Mouse (Mus musculus): ENCODE results near the gene Hspb6. TPM values are rescaled to one million over a fixed set of nuclear protein-coding genes. Genes with fewer than 3 reads are reported as not detected.

The Hspb6 gene
- total and polyA plus RNA-seq, 3 experiments, result 718 to 1,866 (median 804) TPM

DNA sequence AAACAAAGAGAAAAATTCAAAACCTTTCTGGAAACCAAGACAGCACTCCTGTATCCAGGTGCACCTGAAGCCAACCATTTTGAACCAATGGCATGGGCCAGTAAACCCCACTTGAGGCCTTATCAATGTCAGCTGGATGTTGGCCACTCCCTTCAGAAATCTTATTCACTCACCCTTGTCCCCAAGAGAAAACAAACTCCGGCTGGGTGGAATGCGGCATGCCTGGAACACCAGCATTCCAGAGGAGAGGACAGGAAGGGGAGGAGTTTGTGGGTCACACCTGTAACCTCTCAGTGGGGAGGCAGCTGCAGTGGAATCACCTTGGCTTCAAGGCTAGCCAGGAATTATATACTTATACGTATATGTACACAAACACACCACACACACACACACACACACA is 50.6 kb downstream of the Hspb6 start:
- no peaks in the 10 kb centered on the region for H3K36me3 ChIP-seq (ENCODE audit: control insufficient read depth, insufficient read depth, low read length)
- H3K4me1 ChIP-seq (ENCODE audit: control insufficient read depth, insufficient read depth, low read length), result no peaks in the 10 kb centered on the region
- no peaks in the 10 kb centered on the region for H3K27me3 ChIP-seq (ENCODE audit: control insufficient read depth, insufficient read depth, low read length)
- 32% methylated on average over 3 of the region's 3 CpGs for WGBS
- TF ChIP-seq CTCF (IDR thresholded peaks at IDR 0.05) (no peak), EP300 (IDR thresholded peaks at IDR 0.05; ENCODE audit: insufficient read depth, low read depth, low read length) (no peak), POLR2A (IDR thresholded peaks at IDR 0.05; ENCODE audit: insufficient read depth, low read depth, low read length) (no peak)
- H3K9ac ChIP-seq (ENCODE audit: low read depth, low read length), result no peak overlapping the region
- H3K79me2 ChIP-seq (replicated peaks; ENCODE audit: control insufficient read depth, insufficient read depth, low read length), result no peaks in the 10 kb centered on the region
- intact Hi-C loops (cut with DNase I), result no loop called here
- H3K4me3 ChIP-seq, result no peak overlapping the region
- no peak for DNase-seq
- H3K27ac ChIP-seq, result no peak overlapping the region

DNA sequence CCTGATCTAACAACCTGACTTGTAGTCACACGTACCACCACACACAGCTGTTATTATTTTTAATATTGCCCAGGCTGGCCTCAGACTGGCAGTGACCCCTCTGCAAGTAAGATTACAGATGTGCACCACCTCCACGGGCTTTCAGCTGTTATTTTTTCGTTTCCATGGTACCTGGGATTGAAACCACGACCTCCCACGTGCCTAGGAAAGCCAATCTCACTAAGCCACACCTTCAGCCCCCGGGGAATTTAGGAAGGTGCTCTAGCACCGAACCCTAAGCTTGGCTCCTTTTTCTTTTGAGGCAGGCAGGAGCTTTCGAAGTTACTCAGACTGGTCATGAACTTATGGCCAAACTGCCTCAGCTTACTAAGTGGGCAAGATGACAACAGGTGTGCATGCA is 52.4 kb downstream of the Hspb6 start:
- intact Hi-C loops (cut with DNase I), result no loop called here
- no peak overlapping the region for H3K27ac ChIP-seq
- H3K79me2 ChIP-seq (replicated peaks; ENCODE audit: control insufficient read depth, insufficient read depth, low read length), result no peaks in the 10 kb centered on the region
- DNase-seq, result no peak
- WGBS, result 55% methylated on average over 8 of the region's 8 CpGs
- H3K27me3 ChIP-seq (ENCODE audit: control insufficient read depth, insufficient read depth, low read length), result no peaks in the 10 kb centered on the region
- no peaks in the 10 kb centered on the region for H3K36me3 ChIP-seq (ENCODE audit: control insufficient read depth, insufficient read depth, low read length)
- H3K4me1 ChIP-seq (ENCODE audit: control insufficient read depth, insufficient read depth, low read length), result no peaks in the 10 kb centered on the region
- H3K4me3 ChIP-seq, result no peak overlapping the region
- TF ChIP-seq POLR2A (IDR thresholded peaks at IDR 0.05; ENCODE audit: insufficient read depth, low read depth, low read length), result no peak
- TF ChIP-seq EP300 (IDR thresholded peaks at IDR 0.05; ENCODE audit: insufficient read depth, low read depth, low read length), result no peak
- TF ChIP-seq CTCF (IDR thresholded peaks at IDR 0.05), result no peak
- H3K9ac ChIP-seq (ENCODE audit: low read depth, low read length), result no peak overlapping the region

DNA sequence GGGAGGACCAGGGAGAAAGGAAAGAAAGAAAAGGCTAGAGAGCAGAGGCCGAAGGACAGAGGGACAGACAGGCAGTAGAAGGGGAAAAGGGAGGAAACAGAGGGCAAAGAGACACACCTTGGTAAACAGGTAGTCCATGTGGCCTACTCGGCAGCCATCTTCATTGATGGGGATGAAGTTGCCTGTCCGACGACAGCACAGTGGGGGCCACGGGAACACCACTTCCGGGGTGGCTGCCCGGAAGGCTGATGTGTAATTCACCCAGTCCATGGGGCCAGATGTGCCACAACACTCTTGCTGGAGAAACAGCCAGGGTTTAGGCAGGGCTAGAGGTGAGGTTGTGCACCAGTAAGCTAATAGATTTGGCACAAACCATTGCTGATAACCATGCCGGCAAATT is 53.0 kb downstream of the Hspb6 start:
- intact Hi-C loops (cut with DNase I), result no loop called here
- no peak for DNase-seq
- H3K4me3 ChIP-seq, result no peak overlapping the region

More for the DNA sequence above, 53.0 kb downstream of the Hspb6 start:
- no peaks in the 10 kb centered on the region for H3K27me3 ChIP-seq (ENCODE audit: control insufficient read depth, insufficient read depth, low read length)
- WGBS, result 78% methylated on average over 8 of the region's 8 CpGs
- no peak for TF ChIP-seq EP300 (IDR thresholded peaks at IDR 0.05; ENCODE audit: insufficient read depth, low read depth, low read length)
- TF ChIP-seq POLR2A (IDR thresholded peaks at IDR 0.05; ENCODE audit: insufficient read depth, low read depth, low read length), result no peak
- TF ChIP-seq CTCF (IDR thresholded peaks at IDR 0.05), result no peak
- no peaks in the 10 kb centered on the region for H3K36me3 ChIP-seq (ENCODE audit: control insufficient read depth, insufficient read depth, low read length)
- no peaks in the 10 kb centered on the region for H3K4me1 ChIP-seq (ENCODE audit: control insufficient read depth, insufficient read depth, low read length)
- H3K27ac ChIP-seq, result no peak overlapping the region
- no peaks in the 10 kb centered on the region for H3K79me2 ChIP-seq (replicated peaks; ENCODE audit: control insufficient read depth, insufficient read depth, low read length)
- H3K9ac ChIP-seq (ENCODE audit: low read depth, low read length), result no peak overlapping the region

Small RNA genes lying within 50 kb of the gene (microRNA-seq; reads per million reads assigned to microRNA genes)
- gene Gm38670 (5.4 to 6.7 reads per million in 2 experiments), gene Mir3569 (0.39 to 0.56 reads per million in 2 experiments)

Other genes with a start within 250 kb of the Hspb6 start
Only the 30 nearest of the 34 such genes appear.
- 10 to 100 TPM; 12.5 TPM for gene Sdhaf1, start 228.3 kb upstream of the Hspb6 start, total RNA-seq (2021)
- 17.4 and 17.9 TPM in 2 replicates for gene Sdhaf1, start 228.3 kb upstream of the Hspb6 start, polyA plus RNA-seq (2012; rRNA removed)
- 1 to 10 TPM; 1.1 to 1.3 TPM for gene Lrfn3, start 189.4 kb upstream of the Hspb6 start, total RNA-seq (2021)
- gene Lrfn3, start 189.4 kb upstream of the Hspb6 start, polyA plus RNA-seq (2012; rRNA removed), result 1.4 and 1.9 TPM in 2 replicates
- 10 to 100 TPM; 20.1 to 23.6 TPM for gene Tyrobp, start 138.4 kb upstream of the Hspb6 start, total RNA-seq (2021)
- 62.7 and 65.5 TPM in 2 replicates for gene Tyrobp, start 138.4 kb upstream of the Hspb6 start, polyA plus RNA-seq (2012; rRNA removed)
- gene Hcst, start 132.3 kb upstream of the Hspb6 start, total RNA-seq (2021), result under 1 TPM in 1 of 2 experiments, not detected in 1; 0.59 TPM
- 4.8 TPM in 1 of 2 replicates, not detected in the other for gene Hcst, start 132.3 kb upstream of the Hspb6 start, polyA plus RNA-seq (2012; rRNA removed)
- under 1 TPM; 0.47 to 0.66 TPM for gene Nfkbid, start 130.4 kb upstream of the Hspb6 start, total RNA-seq (2021)
- 0.94 and 1.3 TPM in 2 replicates for gene Nfkbid, start 130.4 kb upstream of the Hspb6 start, polyA plus RNA-seq (2012; rRNA removed)
- 1 to 10 TPM; 3.2 to 3.5 TPM for gene Aplp1, start 106.6 kb upstream of the Hspb6 start, total RNA-seq (2021)
- 3.6 and 6.2 TPM in 2 replicates for gene Aplp1, start 106.6 kb upstream of the Hspb6 start, polyA plus RNA-seq (2012; rRNA removed)
- not detected for gene Kirrel2, start 94.5 kb upstream of the Hspb6 start, total RNA-seq (2021)
- not detected in 2 replicates for gene Kirrel2, start 94.5 kb upstream of the Hspb6 start, polyA plus RNA-seq (2012; rRNA removed)
- gene Nphs1, start 93.9 kb upstream of the Hspb6 start, total RNA-seq (2021), result not detected
- gene Nphs1, start 93.9 kb upstream of the Hspb6 start, polyA plus RNA-seq (2012; rRNA removed), result 0.04 TPM in 1 of 2 replicates, not detected in the other
- gene Prodh2, start 58.6 kb upstream of the Hspb6 start, total RNA-seq (2021), result not detected
- 0.23 TPM in 1 of 2 replicates, not detected in the other for gene Prodh2, start 58.6 kb upstream of the Hspb6 start, polyA plus RNA-seq (2012; rRNA removed)
- under 1 TPM; 0.34 to 0.37 TPM for gene Arhgap33, start 17.1 kb upstream of the Hspb6 start, total RNA-seq (2021)
- 2.3 and 3.0 TPM in 2 replicates for gene Arhgap33, start 17.1 kb upstream of the Hspb6 start, polyA plus RNA-seq (2012; rRNA removed)
- gene Proser3, start 121 bp downstream of the Hspb6 start, total RNA-seq (2021), result 1 to 10 TPM; 2.5 to 6.3 TPM
- gene Proser3, start 121 bp downstream of the Hspb6 start, polyA plus RNA-seq (2012; rRNA removed), result 5.6 and 5.8 TPM in 2 replicates
- gene Lin37, start 7.7 kb downstream of the Hspb6 start, total RNA-seq (2021), result 10 to 100 TPM; 13.7 to 16.0 TPM
- gene Lin37, start 7.7 kb downstream of the Hspb6 start, polyA plus RNA-seq (2012; rRNA removed), result 16.2 and 20.0 TPM in 2 replicates
- 10 to 100 TPM; 56.0 to 67.9 TPM for gene U2af1l4, start 11.1 kb downstream of the Hspb6 start, total RNA-seq (2021)
- gene U2af1l4, start 11.1 kb downstream of the Hspb6 start, polyA plus RNA-seq (2012; rRNA removed), result 61.3 and 71.4 TPM in 2 replicates
- 1 to 10 TPM; 1.1 to 1.9 TPM for gene Gm49396, start 11.2 kb downstream of the Hspb6 start, total RNA-seq (2021)
- 1.6 and 3.1 TPM in 2 replicates for gene Gm49396, start 11.2 kb downstream of the Hspb6 start, polyA plus RNA-seq (2012; rRNA removed)
- gene Psenen, start 11.4 kb downstream of the Hspb6 start, total RNA-seq (2021), result 10 to 100 TPM; 75.6 to 85.7 TPM
- 109 and 124 TPM in 2 replicates for gene Psenen, start 11.4 kb downstream of the Hspb6 start, polyA plus RNA-seq (2012; rRNA removed)
- under 1 TPM; 0.23 to 0.75 TPM for gene Igflr1, start 13.2 kb downstream of the Hspb6 start, total RNA-seq (2021)
- gene Igflr1, start 13.2 kb downstream of the Hspb6 start, polyA plus RNA-seq (2012; rRNA removed), result 1.2 and 3.7 TPM in 2 replicates
- gene Kmt2b, start 36.5 kb downstream of the Hspb6 start, total RNA-seq (2021), result 10 to 100 TPM; 15.6 to 15.9 TPM
- gene Kmt2b, start 36.5 kb downstream of the Hspb6 start, polyA plus RNA-seq (2012; rRNA removed), result 25.6 and 28.3 TPM in 2 replicates
- under 1 TPM in 1 of 2 experiments, not detected in 1; 0.11 TPM for gene Zbtb32, start 46.7 kb downstream of the Hspb6 start, total RNA-seq (2021)
- 0.20 and 0.64 TPM in 2 replicates for gene Zbtb32, start 46.7 kb downstream of the Hspb6 start, polyA plus RNA-seq (2012; rRNA removed)
- gene Upk1a, start 60.7 kb downstream of the Hspb6 start, total RNA-seq (2021), result under 1 TPM in 1 of 2 experiments, not detected in 1; 0.36 TPM
- gene Upk1a, start 60.7 kb downstream of the Hspb6 start, polyA plus RNA-seq (2012; rRNA removed), result 2.8 and 4.8 TPM in 2 replicates
- 1,000 to 10,000 TPM; 4,061 to 4,696 TPM for gene Cox6b1, start 74.0 kb downstream of the Hspb6 start, total RNA-seq (2021)
- 1,860 and 2,330 TPM in 2 replicates for gene Cox6b1, start 74.0 kb downstream of the Hspb6 start, polyA plus RNA-seq (2012; rRNA removed)
- gene Etv2, start 83.7 kb downstream of the Hspb6 start, total RNA-seq (2021), result not detected
- not detected in 2 replicates for gene Etv2, start 83.7 kb downstream of the Hspb6 start, polyA plus RNA-seq (2012; rRNA removed)
- 10 to 100 TPM; 47.7 to 51.3 TPM for gene Rbm42, start 98.1 kb downstream of the Hspb6 start, total RNA-seq (2021)
- 25.8 and 29.1 TPM in 2 replicates for gene Rbm42, start 98.1 kb downstream of the Hspb6 start, polyA plus RNA-seq (2012; rRNA removed)
- gene Haus5, start 112.8 kb downstream of the Hspb6 start, total RNA-seq (2021), result 1 to 10 TPM; 3.3 to 3.9 TPM
- 3.7 and 4.9 TPM in 2 replicates for gene Haus5, start 112.8 kb downstream of the Hspb6 start, polyA plus RNA-seq (2012; rRNA removed)
- under 1 TPM in 1 of 2 experiments, not detected in 1; 0.52 TPM for gene Pmis2, start 119.4 kb downstream of the Hspb6 start, total RNA-seq (2021)
- gene Pmis2, start 119.4 kb downstream of the Hspb6 start, polyA plus RNA-seq (2012; rRNA removed), result not detected in 2 replicates
- gene 2200002J24Rik, start 146.7 kb downstream of the Hspb6 start, total RNA-seq (2021), result not detected
- 0.35 TPM in 1 of 2 replicates, not detected in the other for gene 2200002J24Rik, start 146.7 kb downstream of the Hspb6 start, polyA plus RNA-seq (2012; rRNA removed)
- gene Atp4a, start 160.0 kb downstream of the Hspb6 start, total RNA-seq (2021), result under 1 TPM; 0.10 to 0.32 TPM
- gene Atp4a, start 160.0 kb downstream of the Hspb6 start, polyA plus RNA-seq (2012; rRNA removed), result not detected in 2 replicates
- gene Tmem147, start 177.4 kb downstream of the Hspb6 start, total RNA-seq (2021), result 100 to 1,000 TPM; 219 to 241 TPM
- 293 and 357 TPM in 2 replicates for gene Tmem147, start 177.4 kb downstream of the Hspb6 start, polyA plus RNA-seq (2012; rRNA removed)
- gene Gapdhs, start 191.5 kb downstream of the Hspb6 start, total RNA-seq (2021), result not detected
- gene Gapdhs, start 191.5 kb downstream of the Hspb6 start, polyA plus RNA-seq (2012; rRNA removed), result 1.1 and 1.7 TPM in 2 replicates
- 1 to 10 TPM; 1.8 to 2.3 TPM for gene Sbsn, start 199.3 kb downstream of the Hspb6 start, total RNA-seq (2021)
- 1.6 and 1.7 TPM in 2 replicates for gene Sbsn, start 199.3 kb downstream of the Hspb6 start, polyA plus RNA-seq (2012; rRNA removed)
- 1 to 10 TPM in 1 of 2 experiments, under 1 TPM in 1; 0.84 to 1.6 TPM for gene Dmkn, start 211.6 kb downstream of the Hspb6 start, total RNA-seq (2021)
- gene Dmkn, start 211.6 kb downstream of the Hspb6 start, polyA plus RNA-seq (2012; rRNA removed), result 7.2 and 8.8 TPM in 2 replicates